Mouse (Mus musculus) frontal cortex, postnatal 10 days (tissue): Measurements from ENCODE around the gene Prdx5.
A peak's percentile ranks its signal among the peaks of the same experiment; 100 is the strongest.
"Not testable (repeated sequence)": the region's sequence is repeated elsewhere in the genome, so short reads cannot be mapped to it uniquely, and the experiment has no call there.

Source experiments
- DNase-seq, 2 experiments: peaks; one replicate each; pipeline ENCODE4 v3.0.0; 2022; ENCODE audit warnings: low spot score in 2 of 2, mixed read lengths in 1 of 2

Prdx5 gene

DNA sequence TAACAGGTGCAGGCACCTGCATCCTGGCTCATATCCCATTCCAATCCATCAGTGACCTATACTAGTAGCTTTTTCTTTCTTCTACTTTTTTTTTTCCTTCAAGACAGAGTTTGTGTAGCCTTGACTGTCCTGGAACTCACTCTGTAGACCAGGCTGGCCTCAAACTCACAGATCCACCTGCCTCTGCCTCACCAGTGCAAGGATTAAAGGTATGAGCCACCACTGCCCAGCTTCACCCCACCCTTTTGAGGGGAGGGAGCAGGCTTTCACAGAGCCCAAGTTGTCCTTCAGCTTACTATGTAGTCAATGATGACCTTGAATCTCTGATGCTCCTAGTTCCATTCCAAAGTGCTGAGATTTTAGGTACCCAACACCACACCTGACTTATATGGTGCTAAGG is 9.5 kb upstream of the Prdx5 start:
- no peak for DNase-seq

DNA sequence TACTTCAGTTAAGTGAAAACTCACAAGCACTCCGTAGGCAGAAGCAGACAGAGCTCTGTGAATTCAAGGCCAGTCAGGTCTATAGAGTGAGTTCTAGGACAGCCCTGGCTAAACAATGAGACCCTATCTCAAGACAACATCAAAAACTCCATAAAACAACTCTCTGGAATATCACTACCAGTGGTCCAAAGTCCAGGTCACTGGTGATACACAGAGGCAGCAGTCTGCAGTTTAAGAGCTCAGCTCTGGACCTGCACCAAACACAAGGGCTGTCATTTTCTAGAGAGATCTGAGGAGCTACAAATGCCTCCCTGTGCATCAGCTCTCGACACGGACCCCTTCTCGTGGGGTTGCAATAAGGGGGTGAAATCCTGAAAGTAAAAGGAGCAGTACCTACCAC is 8.4 kb upstream of the Prdx5 start:
- DNase-seq: no peak

DNA sequence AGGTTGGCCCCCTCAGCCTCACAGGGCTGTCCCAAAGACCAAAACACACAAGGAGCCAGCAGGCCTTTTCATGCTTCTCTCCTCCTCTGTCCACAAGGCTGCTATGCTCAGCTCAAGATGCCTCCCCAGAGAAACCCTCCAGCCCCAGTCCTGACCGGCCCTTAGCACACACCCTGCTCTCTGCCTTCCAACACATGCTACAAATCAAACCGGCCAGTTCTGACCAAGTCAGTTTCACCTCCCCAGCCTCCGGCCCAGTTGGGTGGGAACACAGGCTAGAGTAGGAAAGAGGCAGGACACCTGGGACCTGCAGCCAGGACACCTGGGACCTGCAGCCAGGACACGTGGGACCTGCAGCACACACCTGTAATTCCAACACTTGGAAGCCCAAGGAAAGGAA is 6.6 kb upstream of the Prdx5 start:
- no peak for DNase-seq

DNA sequence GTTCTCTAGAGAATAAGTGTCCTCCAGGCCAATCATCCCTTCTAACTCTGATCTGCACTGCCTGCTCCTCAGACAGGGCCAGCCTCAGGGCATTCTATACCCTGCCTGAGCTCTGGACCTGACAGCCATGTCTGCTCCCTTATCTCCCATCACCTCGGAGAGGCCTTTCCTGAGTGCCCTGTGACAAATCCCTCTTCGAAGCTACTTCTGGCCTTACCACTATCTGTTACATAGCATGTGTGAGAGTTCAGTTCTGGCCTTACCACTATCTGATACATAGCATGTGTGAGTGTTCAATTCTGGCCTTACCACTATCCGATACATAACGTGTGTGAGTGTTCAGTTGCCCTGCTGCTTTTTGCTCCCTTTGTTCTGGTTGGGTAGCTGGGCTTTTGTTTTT is 5.4 kb upstream of the Prdx5 start:
- DNase-seq: no peak

DNA sequence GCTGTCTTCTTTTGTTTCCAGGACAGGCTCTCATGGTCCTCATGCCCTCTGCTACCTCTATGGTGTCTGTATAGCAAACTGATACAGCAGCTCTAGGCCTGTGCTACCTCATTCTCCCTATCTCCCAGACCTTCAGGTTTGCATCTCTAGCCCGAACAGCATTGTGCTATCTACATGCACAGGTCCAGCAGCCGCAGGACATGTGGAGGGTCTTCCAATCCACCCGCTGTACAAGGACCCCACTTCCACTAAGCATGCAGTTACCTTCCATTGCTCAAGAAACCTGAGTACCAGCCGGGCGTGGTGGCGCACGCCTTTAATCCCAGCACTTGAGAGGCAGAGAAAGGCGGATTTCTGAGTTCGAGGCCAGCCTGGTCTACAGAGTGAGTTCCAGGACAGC is 4.6 kb upstream of the Prdx5 start:
- DNase-seq: no peak

DNA sequence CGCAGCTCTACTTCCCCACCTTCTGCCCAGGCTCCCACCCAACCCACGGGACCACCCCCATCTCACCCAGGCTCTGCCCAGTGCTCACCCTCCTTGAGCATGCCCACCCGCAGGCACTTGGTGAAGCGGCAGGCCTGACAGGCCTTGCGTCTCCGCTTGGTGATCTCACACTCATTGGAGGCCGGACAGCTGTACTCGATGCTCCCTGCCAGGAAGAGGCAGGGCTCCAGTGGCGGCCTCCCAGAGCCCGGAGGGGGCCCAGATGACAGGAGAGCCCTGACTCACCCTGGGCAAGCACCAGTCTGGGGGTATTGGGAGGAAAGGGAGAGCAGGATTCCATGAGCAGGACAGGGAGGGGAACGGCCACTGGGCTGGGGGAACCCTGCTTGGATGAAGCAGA is 4.1 kb upstream of the Prdx5 start:
- DNase-seq: no peak

DNA sequence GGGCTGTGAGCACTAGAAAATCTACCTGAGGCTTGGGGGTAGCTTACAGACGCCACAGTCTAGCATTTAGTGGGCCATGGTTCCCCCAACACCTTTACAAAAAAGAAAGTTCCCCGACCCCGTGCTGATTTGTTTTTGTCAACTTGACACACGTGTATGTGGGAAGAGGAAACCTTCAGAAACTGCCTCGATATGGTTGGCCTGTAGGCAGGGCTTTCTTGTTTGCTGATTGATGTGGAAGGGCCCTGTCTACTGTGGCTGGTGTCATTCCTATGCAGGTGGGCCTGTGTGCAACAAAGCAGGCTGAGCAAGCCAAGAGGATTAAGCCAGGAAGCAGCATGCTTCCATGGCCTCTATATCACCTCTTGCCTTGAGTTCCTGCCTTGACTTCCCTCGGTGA is 3.1 kb upstream of the Prdx5 start:
- DNase-seq: no peak

DNA sequence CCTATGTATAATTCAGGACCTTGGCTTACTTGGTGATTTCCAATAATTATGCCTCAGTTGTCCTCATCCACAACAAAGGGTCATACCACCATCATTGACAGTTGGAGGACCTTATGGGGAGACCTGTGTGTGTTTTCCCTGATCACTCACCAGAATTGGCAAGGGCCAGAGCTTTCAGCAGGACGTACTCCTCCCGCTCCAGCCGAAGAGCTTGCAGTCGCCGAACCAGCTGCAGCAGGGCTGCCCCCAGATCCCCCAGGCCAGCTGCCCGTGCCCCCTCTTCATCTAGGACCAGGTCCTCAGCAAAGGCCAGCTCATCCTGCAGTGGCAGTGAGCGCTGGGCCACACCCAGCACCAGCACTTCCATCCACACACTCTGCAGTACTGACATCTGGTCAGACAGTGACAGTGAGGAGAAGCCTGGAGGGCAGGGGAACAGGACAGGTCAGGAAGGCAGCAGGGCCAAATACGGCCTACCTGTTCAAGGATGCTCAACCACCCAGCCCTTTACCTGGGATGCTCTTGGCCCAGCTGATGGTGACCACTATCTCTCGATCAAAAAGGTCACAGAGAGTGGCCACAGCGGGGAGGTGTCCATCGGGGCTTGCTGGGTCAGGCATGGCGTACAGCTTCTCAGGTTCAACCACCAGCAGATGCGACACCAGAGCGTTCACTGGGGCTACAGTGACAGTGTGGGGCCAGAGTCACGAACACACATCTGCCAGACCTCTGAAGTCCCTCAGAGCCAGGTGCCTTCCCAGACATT is 2.5 kb upstream of the Prdx5 start:
- peak in 1 of 2 experiments; percentile 5 for DNase-seq

DNA sequence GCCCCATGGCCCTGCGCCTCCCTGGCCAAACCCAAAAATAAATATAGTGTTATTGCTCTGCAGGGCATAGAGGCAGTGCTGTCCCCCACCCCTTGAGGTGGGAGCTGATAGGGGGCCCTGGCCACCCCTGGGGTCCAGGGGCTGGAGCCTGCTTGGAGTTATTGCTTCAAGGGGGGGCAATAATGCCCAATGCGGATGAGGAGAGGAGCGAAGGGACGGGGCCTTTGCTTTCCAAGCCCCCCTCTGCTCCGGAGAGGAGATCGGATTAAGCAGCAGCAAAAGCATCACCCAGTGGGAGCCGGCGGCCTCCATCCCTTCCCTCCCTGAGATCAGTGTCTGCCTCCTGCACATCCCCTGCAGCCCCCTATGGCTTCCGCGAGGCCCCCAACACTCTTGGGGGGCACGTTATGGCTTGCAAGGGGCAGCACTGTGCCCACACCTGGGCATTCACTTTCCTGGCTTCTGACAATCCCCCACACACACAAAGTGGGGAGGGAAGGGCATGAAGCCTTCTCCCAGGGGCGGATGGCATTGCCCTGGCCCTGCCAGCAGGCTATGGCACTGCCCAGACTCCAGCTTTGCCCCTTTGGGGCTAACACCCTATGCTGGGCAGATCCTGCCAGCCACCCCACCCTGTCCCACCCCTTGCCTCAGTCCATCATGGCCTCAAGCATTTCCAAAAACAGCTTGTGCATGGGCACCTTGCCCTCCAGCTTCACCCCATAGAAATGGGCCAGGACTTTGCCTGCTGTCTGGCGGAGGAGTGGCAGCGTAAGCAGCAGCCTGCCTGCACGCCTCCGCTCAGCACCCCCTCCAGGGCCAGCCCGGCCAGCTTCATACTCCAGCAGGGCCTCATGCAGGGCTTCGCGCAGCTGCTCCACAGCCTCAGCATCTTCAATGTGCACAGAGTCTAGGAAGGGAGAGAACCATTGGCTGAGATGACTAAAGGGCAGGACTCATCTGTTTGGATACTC is 1.5 kb upstream of the Prdx5 start:
- no peak for DNase-seq

DNA sequence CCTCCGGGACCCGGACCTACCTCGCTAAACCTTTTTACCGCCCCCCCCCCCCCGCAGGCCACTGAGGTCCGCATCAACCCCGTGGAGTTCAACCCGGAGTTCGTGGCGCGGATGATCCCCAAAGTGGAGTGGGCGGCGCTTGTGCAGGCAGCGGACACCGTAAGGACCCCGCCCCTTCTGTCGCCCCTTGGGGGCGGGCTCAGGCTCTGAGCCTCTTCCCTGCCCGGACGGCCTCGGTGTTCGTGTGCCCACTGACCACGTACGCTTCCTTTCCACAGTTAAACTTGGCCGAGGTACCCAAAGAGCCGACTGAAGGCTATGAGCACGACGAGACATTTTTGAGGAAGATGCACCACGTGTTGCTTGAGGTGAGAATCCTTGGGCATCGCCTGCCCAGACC is 400 bp upstream of the Prdx5 start:
- DNase-seq: peak in 1 of 2 experiments; percentile 60

DNA sequence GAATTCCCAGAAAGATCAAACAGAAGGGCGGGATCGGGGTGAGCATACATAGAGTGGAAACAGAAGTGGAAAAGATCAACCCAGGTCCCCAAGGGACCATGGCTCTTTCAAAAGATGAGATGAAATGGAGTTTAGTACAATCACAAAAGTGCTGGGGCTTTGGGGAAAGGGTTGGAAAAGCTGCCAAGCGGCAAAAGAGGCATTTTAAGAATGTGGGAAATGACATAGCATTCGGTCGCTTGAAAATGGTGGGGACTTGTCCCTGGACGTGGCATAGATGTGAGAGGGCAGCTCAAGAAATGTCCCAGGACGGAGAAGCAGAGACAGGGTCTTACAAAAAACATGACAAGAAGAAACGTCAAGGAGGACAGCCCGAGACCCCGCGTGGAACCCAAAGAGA is 885 bp downstream of the Prdx5 start:
- DNase-seq: no peak

DNA sequence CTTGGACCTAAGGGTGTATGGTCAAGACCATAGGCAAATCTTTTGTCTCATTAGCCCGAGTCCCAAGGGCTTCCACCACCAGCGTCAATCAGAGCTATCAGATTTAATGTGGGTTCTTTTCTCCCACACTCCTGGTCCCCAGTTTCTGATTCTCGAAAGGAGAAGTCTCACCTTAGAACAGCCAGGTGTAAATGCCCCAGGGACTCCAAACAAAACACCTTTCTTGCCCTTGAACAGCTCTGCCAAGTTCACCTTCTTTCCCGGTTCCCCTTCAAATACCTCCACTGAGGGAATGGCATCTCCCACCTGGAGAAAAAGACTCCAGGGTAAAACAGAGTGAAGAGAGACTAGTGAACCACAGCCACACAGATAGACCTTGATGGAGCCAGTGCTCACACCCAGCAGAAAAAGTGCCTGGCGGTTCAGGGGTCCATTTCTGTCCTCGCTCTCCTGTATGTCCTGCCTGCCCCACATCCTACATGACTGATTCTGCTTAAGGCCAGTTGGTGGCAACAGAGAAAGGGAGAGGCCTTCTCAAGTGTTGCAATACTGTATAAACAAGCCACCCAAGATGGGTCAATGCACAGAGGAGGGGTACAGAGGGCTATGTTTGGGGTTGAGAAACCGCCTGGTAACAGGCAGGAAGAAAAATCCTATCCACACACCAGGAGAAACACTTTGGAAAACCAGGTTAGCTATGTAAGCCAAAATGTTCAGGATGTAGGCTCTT is 1.9 kb downstream of the Prdx5 start:
- no peak for DNase-seq

DNA sequence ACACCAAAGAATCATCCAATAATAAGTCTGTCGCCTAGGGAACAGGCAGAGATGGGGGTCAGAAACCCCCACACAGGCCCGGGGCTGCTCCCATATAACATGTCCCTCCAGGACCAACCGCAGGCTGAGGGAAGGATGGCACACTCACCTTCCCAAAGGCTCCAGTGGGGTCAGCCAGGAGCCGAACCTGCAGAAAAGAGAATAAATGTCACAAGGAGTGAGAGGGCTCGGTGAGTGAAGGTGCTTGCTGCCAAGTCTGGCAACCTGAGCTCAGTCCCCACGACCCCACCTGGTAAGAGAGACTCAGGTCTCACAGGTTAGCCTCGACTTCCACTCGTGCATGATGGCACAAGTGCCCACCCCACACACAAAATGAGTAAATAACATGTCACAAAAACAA is 2.8 kb downstream of the Prdx5 start:
- no peak for DNase-seq

DNA sequence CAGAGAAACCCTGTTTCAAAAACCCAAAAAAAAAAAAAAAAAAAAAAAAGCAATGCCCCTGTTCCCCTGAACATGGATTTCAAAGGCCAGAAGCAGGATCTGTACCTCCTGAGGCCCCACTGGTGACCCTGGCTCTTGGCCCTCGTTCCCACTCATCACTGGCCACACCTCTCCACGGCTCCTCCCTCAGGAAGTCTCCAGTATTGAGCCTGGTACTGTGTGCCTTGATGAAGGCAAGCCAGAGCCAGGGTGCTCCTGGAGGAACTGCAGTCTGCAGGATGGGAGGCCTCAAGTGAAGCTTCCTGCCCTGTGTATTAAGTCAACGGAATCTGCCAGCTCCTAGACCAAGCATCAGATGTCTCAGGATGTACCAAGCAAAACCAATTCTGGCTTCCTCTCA is 3.7 kb downstream of the Prdx5 start:
- no peak for DNase-seq

DNA sequence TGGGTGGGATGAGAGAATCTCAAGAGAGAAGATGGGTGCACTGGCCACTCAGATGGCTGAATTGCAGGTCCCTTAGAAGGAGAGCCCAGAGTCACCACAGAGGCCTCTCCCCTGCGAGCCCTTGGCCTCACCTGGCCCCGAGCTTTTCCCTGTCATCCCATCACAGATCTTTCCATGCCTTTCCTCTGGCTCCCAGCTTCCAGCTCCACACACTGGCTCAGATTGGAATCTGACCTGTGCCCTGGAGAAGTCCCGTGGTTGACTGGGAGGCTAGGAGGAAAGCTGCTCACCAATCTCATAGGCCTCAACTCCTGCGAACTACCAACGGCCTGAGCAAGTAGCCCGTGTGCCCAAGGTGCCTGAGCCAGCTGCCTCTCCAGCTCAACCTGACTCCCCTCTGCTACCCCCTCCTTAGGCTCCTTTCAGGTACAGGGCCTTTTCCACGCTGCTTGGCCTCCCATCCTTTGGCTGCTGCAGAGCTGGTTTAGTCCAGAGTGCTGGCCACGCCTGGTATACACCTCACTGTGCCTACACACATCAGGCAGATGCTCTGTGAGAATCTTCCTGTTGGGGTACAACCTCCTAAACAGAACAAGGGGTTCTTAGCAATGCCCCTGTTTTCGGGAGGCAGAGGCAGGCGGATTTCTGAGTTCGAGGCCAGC is 4.3 kb downstream of the Prdx5 start:
- DNase-seq: no peak

DNA sequence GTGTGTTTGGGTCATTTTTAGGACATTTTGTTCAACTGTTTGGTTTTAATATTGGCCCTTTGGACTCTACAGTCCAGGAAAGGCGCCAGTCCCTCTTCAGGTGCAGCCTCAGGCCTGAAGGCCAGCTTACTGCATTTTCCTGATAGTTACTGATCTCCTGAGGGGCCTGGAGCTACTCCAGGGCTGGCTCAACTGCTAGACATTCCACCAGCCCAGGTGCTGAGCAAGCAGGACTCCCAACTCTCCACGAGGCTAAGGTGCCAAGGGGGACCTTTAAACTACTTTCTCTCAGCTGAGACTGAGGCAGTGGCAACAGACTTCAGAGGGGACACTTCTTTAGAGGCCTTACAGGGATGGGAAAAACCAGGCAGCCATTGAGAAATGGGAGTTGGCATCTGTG is 5.1 kb downstream of the Prdx5 start:
- DNase-seq: no peak

DNA sequence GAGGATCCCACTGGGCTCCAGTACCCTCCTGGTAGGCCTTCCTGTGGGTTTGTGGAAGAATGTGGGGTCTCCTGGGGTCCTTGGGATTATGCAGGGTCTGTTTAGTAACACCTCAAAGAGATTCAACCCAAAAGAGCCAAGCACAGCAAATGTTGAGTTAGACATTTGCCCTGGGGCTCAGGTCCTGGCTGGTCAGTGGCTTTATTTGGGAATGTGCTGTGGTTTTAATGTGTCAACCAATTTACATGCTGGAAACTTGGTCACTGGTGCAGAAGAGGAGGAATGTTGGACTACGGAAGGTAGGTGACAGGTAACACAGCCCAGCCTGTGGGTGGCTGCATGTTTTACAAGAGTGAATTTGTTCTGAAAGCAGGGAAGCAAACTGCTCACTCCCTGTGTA is 6.9 kb downstream of the Prdx5 start:
- DNase-seq: no peak

DNA sequence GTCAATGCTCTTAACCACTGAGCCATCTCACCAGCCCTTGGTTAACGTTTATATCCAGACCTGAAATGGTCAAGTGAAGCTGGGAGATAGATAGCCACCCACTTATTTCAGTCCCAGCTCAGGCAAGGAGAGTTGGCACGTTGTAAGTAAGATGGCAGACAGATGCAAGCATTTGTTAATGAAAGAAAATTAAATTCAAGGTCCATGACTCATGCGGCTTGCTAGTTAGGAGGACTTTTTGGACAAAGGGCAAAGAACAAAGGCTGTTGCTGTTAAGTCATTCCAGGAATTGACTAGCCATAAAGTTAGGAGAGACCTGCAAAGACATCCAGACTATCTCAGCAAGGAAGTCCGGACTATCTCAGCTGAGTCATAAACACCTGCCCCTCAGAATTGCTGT is 10.3 kb downstream of the Prdx5 start:
- DNase-seq: no peak

DNA sequence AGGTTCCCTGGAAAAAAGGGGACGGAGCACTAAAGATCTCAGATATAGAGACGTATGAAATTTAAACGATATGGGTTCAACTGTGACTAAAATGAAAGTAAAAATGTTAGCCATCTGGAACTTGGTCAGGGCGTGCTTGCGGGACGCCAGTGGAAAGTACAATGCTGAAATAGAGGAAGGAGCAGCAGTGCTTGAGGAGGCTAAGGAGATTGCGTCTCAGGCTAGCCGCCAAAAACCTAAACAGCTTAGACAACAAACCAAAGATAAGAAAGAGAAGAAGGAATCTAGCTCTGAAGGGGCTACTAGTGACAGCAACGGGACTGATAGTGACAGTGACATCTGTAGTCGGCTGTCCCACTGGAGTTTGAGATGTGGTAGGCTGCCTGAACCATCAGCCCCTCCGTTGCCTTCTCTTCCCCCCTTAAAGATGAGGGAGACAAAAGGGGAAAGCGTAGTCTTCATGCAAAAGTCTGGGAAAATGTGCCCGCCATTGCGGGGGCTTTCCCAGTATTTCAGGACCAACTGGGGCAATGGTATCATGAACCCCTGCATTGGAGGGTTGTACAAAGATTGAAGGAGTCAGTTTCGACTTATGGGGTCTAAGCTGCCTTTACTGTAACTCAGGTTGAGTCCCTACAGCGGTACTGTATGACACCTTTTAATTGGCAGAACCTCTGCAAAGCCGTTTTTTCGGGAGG is 14.1 kb downstream of the Prdx5 start:
- DNase-seq: not testable (repeated sequence)

DNA sequence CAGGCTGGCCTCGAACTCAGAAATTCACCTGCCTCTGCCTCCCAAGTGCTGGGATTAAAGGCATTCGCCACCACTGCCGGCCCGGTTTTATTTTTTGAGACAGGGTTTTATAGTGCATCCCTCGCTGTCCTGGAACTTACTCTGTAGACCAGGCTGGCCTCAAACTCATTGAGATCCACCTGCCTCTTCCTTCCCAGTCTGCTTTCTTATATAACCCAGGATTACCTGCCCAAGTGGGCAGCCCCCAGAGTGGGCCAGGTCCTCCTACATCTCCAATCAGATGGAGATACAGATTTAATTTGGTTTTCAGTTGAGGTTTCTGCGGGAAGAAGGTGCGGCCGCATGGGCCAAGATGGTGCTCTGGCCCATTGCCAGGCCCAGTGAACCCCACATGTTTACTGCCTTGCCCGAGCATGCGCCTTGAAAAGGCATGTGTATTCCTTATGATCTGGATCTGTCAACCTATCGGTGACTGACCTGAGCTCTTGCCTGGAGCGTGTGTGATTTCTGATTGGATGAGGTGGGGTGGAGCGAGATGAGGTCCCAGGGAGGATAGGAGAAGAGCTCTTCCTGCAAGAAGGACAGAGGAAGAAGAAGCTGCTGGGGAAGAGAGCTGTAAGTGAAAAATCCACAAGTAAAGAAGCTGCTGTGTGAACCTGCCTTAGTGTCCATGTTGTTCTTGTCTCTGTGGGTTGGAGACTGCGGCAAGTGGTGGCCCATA is 16.0 kb downstream of the Prdx5 start:
- no peak for DNase-seq

DNA sequence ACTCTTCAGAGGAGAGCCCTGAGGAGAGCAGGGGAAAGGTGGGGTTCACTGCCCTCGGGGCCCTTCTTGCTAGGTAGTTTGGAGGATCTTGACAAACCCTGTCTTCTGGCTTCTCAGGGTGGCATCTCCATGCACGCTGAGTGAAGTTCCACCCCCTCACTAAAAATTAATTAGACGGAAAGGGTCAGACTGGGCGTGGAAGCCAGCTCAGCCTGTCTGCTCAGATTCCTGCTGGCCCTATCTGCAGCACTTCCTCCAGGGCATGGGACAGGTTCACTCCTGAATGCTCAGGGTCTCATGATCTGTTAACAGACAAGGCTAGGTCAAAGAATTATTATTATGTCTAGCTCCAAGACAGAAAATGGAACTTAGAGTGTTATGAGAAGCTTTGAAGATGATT is 17.4 kb downstream of the Prdx5 start:
- DNase-seq: no peak
